Mouse (Mus musculus) brain, embryonic 14.5 days (tissue): Measurements from ENCODE around the gene Mthfsl.
"Not testable (repeated sequence)": the region's sequence is repeated elsewhere in the genome, so short reads cannot be mapped to it uniquely, and the experiment has no call there.

Experiments
- CTCF ChIP-seq: fragments of 200-500 bp; IDR thresholded peaks from 2 replicates; pipeline ENCODE4 v1.5.1; 2012; ENCODE audit warnings: inconsistent platforms, mild to moderate bottlenecking, moderate library complexity, borderline replicate concordance; ENCODE audit not compliant: insufficient read depth, insufficient read length; ENCODE audit errors: extremely low read depth
- POLR2A ChIP-seq: fragments of 200-500 bp; IDR thresholded peaks from 2 replicates; pipeline ENCODE4 v1.6.1; 2012; ENCODE audit warnings: mild to moderate bottlenecking, inconsistent platforms, borderline replicate concordance; ENCODE audit not compliant: poor library complexity, insufficient read depth, insufficient read length, severe bottlenecking; ENCODE audit errors: extremely low read depth

DNA sequence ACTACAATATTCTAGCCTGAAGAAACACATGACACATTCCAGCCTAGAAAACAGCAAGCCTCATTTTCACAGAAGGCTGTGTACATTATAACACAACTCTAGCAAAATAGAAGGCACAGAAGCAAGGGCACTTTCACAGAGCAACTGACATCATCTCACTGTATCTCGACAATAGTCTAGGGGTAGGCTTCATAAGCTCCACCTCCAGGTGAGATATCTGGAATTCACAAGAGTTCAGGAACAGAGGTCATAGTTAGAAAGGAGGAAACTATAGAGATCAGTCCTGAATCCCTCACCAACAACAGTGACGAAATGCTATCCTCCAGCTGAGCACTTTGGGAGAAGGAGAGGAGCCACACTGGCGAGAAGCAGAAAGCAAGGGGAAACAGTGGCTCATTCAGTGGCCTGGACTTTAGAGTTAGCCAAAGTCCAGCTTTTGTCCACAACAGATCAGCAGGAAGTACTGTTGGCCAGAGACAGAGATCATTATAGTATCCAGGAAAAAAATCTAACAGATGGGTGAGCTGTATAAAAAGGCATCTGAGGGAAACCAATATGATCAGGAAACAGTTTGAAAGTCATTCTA lies 7.8 kb downstream of the Mthfsl start:
- TF ChIP-seq POLR2A, CTCF: not testable (repeated sequence)
